Mouse (Mus musculus): Measurements from ENCODE around the gene Abhd14a. TPM values are rescaled to one million over a fixed set of nuclear protein-coding genes. Genes with fewer than 3 reads are reported as not detected.

Abhd14a gene
- polyA plus RNA-seq, 1 experiment, result 73.6 TPM

- peak in 1 of 2 experiments; percentile 57 for DNase-seq (ENCODE audit: extremely low spot score in 1 of 2, low spot score in 1 of 2)
Observed at GRCm38 (mm10) chr9:106470991-106471750, 23.7 kb upstream of the Abhd14a start.

GRCm38 (mm10) chr9:106469776-106470175 is 22.3 kb upstream of the Abhd14a start:
- no peak for DNase-seq (ENCODE audit: extremely low spot score in 1 of 2, low spot score in 1 of 2)

DNA sequence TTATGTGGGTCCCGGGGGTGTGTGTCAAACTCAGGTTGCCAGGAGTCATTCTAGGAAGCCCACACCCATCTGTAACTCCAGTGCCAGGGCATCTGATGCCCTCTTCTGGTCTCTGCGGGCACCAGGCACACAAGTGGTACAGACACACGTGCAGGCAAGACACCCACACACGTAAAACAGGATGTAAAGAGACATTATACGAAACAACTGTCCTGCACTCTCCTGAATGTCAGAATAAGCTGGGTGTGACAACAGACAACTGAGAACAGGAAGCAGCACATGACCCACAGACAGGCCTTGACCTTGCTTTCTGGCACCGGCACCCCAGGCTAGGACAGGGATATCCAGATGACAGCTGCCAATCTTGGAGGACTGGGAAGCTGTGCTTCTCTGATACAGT is 21.8 kb upstream of the Abhd14a start:
- DNase-seq (ENCODE audit: extremely low spot score in 1 of 2, low spot score in 1 of 2), result no peak

DNA sequence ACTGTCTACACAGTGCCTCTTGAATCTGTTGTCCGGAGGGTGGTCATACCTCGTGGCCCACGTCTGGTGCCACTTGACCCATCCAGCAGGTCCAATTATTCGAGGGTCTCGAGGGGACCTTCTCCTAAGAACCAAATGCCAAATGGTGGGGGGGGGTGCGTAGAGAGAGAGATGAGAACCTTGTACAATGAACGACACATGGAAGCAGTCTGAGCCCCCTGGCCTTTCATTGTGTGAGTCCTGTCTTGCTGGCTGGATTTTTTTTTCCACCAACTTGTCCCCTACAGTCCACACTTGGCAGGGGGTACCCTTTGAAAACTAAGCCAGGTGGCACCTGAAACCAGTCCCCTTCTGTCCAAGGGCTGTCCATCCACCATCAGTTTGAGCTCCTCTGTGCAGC is 20.3 kb upstream of the Abhd14a start:
- no peak for DNase-seq (ENCODE audit: extremely low spot score in 1 of 2, low spot score in 1 of 2)

- DNase-seq (ENCODE audit: extremely low spot score in 1 of 2, low spot score in 1 of 2), result no peak
Observed at GRCm38 (mm10) chr9:106466721-106467120, 19.2 kb upstream of the Abhd14a start.

DNA sequence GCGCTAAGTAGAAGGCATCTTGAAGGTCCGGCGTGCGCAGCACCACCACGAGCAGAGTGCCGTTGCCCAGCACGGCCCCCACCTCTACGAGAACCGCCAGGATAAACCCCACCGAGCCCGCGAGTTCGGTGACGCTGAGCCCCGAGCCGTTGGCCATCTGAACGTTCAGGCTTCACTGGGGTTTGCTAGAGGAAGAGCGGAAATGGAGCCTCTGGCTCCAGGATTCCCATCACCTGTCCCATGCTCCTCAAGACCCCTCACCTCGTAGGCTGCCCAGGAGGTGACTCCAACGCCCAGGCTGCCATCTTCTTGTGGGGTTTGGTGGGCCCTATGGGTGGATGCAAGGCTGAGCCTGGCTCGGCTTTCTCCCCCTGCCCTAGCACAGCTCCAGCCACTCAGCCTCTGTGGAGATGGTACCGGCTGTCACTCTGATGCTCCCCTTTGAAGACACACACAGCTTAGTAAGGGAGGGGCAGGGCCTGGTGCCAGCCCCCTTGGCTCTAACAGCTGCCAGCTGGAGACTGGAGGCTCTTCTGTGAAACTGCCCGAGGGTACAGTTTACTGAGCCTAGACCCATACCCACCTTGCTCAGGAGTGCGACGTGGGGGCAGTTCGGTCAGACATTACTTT is 18.2 kb upstream of the Abhd14a start, which contains the start of gene Gpr62:
Gene Gpr62, minus strand, starts transcription at position 368 of the 630 bp plus-strand sequence.
- peak in 1 of 2 experiments; percentile 73 for DNase-seq (ENCODE audit: extremely low spot score in 1 of 2, low spot score in 1 of 2)

GRCm38 (mm10) chr9:106464751-106465541 is 17.5 kb upstream of the Abhd14a start:
- peak in 1 of 2 experiments; percentile 66 for DNase-seq (ENCODE audit: extremely low spot score in 1 of 2, low spot score in 1 of 2)

GRCm38 (mm10) chr9:106463122-106464063 is 15.9 kb upstream of the Abhd14a start:
- no peak for DNase-seq (ENCODE audit: extremely low spot score in 1 of 2, low spot score in 1 of 2)

DNA sequence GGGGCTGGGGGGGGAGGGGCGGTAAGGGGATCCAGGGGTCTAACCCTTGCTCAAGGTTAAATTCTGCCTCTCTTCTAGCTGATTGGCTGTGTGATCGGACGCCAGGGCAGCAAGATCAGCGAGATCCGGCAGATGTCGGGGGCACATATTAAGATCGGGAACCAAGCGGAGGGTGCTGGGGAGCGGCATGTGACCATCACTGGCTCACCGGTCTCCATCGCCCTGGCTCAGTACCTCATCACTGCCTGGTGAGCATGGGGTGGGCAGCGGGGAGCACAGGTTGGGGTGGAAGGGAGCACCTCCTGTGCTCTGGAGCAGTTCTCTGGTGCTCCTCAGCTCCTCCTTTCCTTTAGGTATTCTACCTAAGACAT is 14.9 kb upstream of the Abhd14a start:
- no peak for DNase-seq (ENCODE audit: extremely low spot score in 1 of 2, low spot score in 1 of 2)

DNA sequence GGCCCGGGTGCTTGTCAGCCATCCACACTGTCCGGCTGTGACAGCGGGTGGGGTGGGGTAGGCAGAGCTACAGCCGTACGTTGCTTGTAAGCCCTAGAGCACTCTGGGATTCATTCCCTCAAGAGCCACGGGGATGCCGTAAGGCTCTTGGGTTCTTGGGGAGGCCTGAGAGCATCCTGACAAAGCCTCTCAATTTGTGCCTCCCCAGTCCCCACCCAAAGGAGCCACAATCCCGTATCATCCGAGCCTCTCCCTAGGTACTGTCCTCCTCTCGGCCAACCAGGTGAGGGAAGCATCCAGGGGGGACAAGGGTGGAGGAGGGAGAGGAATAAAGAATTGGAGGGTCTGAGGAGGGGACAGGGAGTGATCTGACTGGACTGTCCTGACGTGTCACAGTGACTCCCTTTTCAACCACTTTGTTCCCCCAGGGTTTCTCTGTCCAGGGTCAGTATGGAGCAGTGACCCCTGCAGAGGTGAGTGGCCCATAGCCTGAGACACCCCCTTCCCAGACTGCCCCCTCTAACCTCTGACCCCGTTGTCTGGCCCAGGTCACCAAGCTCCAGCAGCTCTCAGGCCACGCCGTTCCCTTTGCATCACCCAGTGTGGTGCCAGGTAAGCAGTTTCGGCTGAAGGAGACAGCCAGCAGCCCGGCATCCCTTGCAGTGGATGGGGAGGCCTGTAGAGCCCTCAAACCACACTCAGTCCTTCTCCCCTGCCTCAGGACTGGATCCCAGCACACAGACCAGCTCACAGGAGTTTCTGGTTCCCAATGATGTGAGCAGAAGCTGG is 14.4 kb upstream of the Abhd14a start:
- no peak for DNase-seq (ENCODE audit: extremely low spot score in 1 of 2, low spot score in 1 of 2)

GRCm38 (mm10) chr9:106461026-106461415 is 13.5 kb upstream of the Abhd14a start:
- DNase-seq (ENCODE audit: extremely low spot score in 1 of 2, low spot score in 1 of 2), result no peak

DNA sequence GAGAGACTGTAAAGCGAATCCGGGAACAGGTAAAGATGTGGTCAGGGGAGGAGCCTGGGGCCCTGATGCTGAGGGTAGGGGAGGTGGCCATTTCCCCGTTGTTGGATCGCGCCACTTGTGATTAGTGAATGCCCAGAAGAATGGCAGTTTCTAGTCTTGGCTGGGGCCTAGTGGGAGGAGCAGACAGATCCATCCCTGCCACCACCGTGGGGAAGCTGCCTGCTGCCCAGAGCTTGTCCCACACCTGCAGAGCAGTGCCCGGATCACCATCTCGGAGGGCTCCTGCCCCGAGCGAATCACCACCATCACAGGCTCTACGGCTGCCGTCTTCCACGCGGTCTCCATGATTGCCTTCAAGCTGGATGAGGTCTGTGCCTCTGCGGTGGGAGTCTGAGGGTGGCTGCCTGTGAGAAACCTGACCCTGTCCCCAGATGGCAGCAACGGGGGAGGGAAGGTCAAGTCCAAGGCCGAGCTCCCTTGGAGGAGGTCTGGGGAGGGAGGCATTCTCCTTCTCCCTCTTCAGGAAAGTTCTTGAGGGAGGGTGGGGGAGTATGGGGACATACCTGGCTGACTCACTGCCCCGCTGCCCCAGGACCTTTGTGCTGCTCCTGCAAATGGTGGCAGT is 13.0 kb upstream of the Abhd14a start:
- DNase-seq (ENCODE audit: extremely low spot score in 1 of 2, low spot score in 1 of 2), result no peak

- no peak for DNase-seq (ENCODE audit: extremely low spot score in 1 of 2, low spot score in 1 of 2)
Observed at GRCm38 (mm10) chr9:106459946-106460345, 12.5 kb upstream of the Abhd14a start.

GRCm38 (mm10) chr9:106457920-106458319 is 10.4 kb upstream of the Abhd14a start:
- DNase-seq (ENCODE audit: extremely low spot score in 1 of 2, low spot score in 1 of 2), result no peak

- DNase-seq (ENCODE audit: extremely low spot score in 1 of 2, low spot score in 1 of 2), result no peak
Observed at GRCm38 (mm10) chr9:106457163-106457559, 9.7 kb upstream of the Abhd14a start.

GRCm38 (mm10) chr9:106456325-106457162 is 9.1 kb upstream of the Abhd14a start:
- DNase-seq (ENCODE audit: extremely low spot score in 1 of 2, low spot score in 1 of 2), result no peak

- peak in 1 of 2 experiments; percentile 61 for DNase-seq (ENCODE audit: extremely low spot score in 1 of 2, low spot score in 1 of 2)
Observed at GRCm38 (mm10) chr9:106454888-106455681, 7.6 kb upstream of the Abhd14a start.
